Mouse (Mus musculus) neural tube, embryonic 10.5 days (tissue): ENCODE measurements around the gene Uba52.

Experiments
- DNase-seq: peaks from one replicate; pipeline ENCODE4 v3.0.0-alpha.2; 2017; ENCODE audit warnings: low spot score; ENCODE audit errors: extremely low spot score

Gene Uba52

GRCm38 (mm10) chr8:70504851-70505250 lies 5.8 kb downstream of the Uba52 start:
- peak; percentile 86 for DNase-seq

GRCm38 (mm10) chr8:70504291-70504716 lies 6.3 kb downstream of the Uba52 start:
- no peak for DNase-seq

GRCm38 (mm10) chr8:70503062-70503750 lies 7.4 kb downstream of the Uba52 start:
- peak; percentile 80 for DNase-seq

- no peak for DNase-seq
These were observed 8.1 kb downstream of the Uba52 start for GRCm38 (mm10) chr8:70502540-70502939.

- DNase-seq: no peak
These were observed 8.6 kb downstream of the Uba52 start for GRCm38 (mm10) chr8:70501820-70502529.

GRCm38 (mm10) chr8:70500386-70501301 lies 10.0 kb downstream of the Uba52 start:
- no peak for DNase-seq

GRCm38 (mm10) chr8:70495771-70496062 lies 14.9 kb downstream of the Uba52 start:
- peak; percentile 39 for DNase-seq

- DNase-seq: peak; percentile 45
These were observed 15.4 kb downstream of the Uba52 start for GRCm38 (mm10) chr8:70495001-70495770.

GRCm38 (mm10) chr8:70494416-70494945 lies 16.1 kb downstream of the Uba52 start:
- peak; percentile 50 for DNase-seq

GRCm38 (mm10) chr8:70493692-70494415 lies 16.7 kb downstream of the Uba52 start:
- DNase-seq: peak; percentile 50

- peak; percentile 49 for DNase-seq
These were observed 17.6 kb downstream of the Uba52 start, which contains the start of gene Crlf1 for GRCm38 (mm10) chr8:70492664-70493640. Gene Crlf1 (plus strand): TSS chr8:70493158.

- peak; percentile 59 for DNase-seq
These were observed 19.6 kb downstream of the Uba52 start for GRCm38 (mm10) chr8:70490880-70491495.

- DNase-seq: peak; percentile 38
These were observed 20.3 kb downstream of the Uba52 start for GRCm38 (mm10) chr8:70490061-70490879.

- no peak for DNase-seq
These were observed 21.0 kb downstream of the Uba52 start for GRCm38 (mm10) chr8:70489576-70489975.

- DNase-seq: peak; percentile 52
These were observed 21.6 kb downstream of the Uba52 start for GRCm38 (mm10) chr8:70488931-70489470.

- peak; percentile 76 for DNase-seq
These were observed 22.4 kb downstream of the Uba52 start for GRCm38 (mm10) chr8:70487993-70488796.
